Mouse (Mus musculus) liver, embryonic 12.5 days (tissue): ENCODE measurements at regions not wholly inside any gene's neighbourhood (a gene's known extent, or its start where the extent isn't known, plus 50 kb on each side); places are given as distances from the start of the nearest gene placed in this dataset.

Experiments
- ATAC-seq: fragments of 200-750 bp; cut with Nextera tagmentation; 2 replicates; pipeline ENCODE4 v1.8.0; 2017; ENCODE audit warnings: moderate number of reproducible peaks, mild to moderate bottlenecking, moderate library complexity
- H3K27ac ChIP-seq: fragments of 300-500 bp; sonication (generic); 2 replicates; pipeline ENCODE4 v1.5.1; 2016; ENCODE audit warnings: mild to moderate bottlenecking
- H3K27me3 ChIP-seq: fragments of 300-500 bp; sonication (generic); replicated peaks from 2 replicates; pipeline ENCODE4 v1.6.1; 2016; ENCODE audit warnings: mild to moderate bottlenecking, moderate library complexity
- H3K36me3 ChIP-seq: fragments of 300-500 bp; sonication (generic); 2 replicates; pipeline ENCODE4 v1.6.1; 2016; ENCODE audit warnings: mild to moderate bottlenecking, moderate library complexity
- H3K4me1 ChIP-seq: fragments of 300-500 bp; sonication (generic); 2 replicates; pipeline ENCODE4 v1.6.1; 2016
- H3K4me2 ChIP-seq: fragments of 300-500 bp; sonication (generic); 2 replicates; pipeline ENCODE4 v1.6.1; 2016; ENCODE audit warnings: mild to moderate bottlenecking, moderate library complexity
- H3K4me3 ChIP-seq: fragments of 300-500 bp; sonication (generic); 2 replicates; pipeline ENCODE4 v1.5.1; 2016; ENCODE audit warnings: mild to moderate bottlenecking, moderate library complexity
- H3K9ac ChIP-seq: fragments of 300-500 bp; sonication (generic); 2 replicates; pipeline ENCODE4 v1.6.1; 2016; ENCODE audit warnings: mild to moderate bottlenecking, moderate library complexity
- H3K9me3 ChIP-seq: fragments of 300-500 bp; sonication (generic); replicated peaks from 2 replicates; pipeline ENCODE4 v1.6.1; 2016; ENCODE audit warnings: mild to moderate bottlenecking, moderate library complexity
- WGBS: fragments of 180-500 bp; shearing (Covaris S2); methylation state at CpG from one replicate; pipeline ENCODE4 v1.1.7; 2016; ENCODE audit not compliant: insufficient replicate concordance; 5-methylcytosine and 5-hydroxymethylcytosine counted together

GRCm38 (mm10) chr10:16527693-16528092 is 1195.3 kb upstream of the Cited2 start:
- no peak overlapping the region for H3K4me2 ChIP-seq
- H3K9ac ChIP-seq, result no peak overlapping the region
- WGBS, result 51% methylated on average over 1 of the region's 1 CpGs
- H3K36me3 ChIP-seq, result no peaks in the 10 kb centered on the region
- no peaks in the 10 kb centered on the region for H3K9me3 ChIP-seq
- no peak overlapping the region for H3K27ac ChIP-seq
- H3K4me3 ChIP-seq, result no peak overlapping the region
- no peaks in the 10 kb centered on the region for H3K27me3 ChIP-seq
- no peak for ATAC-seq
- no peaks in the 10 kb centered on the region for H3K4me1 ChIP-seq

GRCm38 (mm10) chr10:16537660-16538059 is 1185.4 kb upstream of the Cited2 start:
- 44% methylated on average over 3 of the region's 3 CpGs for WGBS
- no peak for ATAC-seq
- Histone ChIP-seq H3K4me1 (no peaks in the 10 kb centered on the region), H3K36me3 (no peaks in the 10 kb centered on the region), H3K9ac (no peak overlapping the region), H3K4me3 (no peak overlapping the region), H3K27ac (no peak overlapping the region), H3K9me3 (no peaks in the 10 kb centered on the region), H3K27me3 (no peaks in the 10 kb centered on the region), H3K4me2 (no peak overlapping the region)

- WGBS, result 45% methylated on average over 1 of the region's 1 CpGs
- H3K4me1 ChIP-seq, result no peaks in the 10 kb centered on the region
- ATAC-seq, result no peak
Observed at GRCm38 (mm10) chr10:16538379-16538778, 1184.6 kb upstream of the Cited2 start.

GRCm38 (mm10) chr10:16545445-16545844 is 1177.6 kb upstream of the Cited2 start:
- Histone ChIP-seq H3K9me3 (no peaks in the 10 kb centered on the region), H3K4me2 (no peak overlapping the region), H3K36me3 (no peaks in the 10 kb centered on the region), H3K4me3 (no peak overlapping the region), H3K9ac (no peak overlapping the region), H3K27ac (no peak overlapping the region), H3K4me1 (no peaks in the 10 kb centered on the region), H3K27me3 (no peaks in the 10 kb centered on the region)
- WGBS, result 47% methylated on average over 1 of the region's 1 CpGs
- no peak for ATAC-seq

More at GRCm38 (mm10) chr10:16538379-16538778, 1184.6 kb upstream of the Cited2 start:
- H3K36me3 ChIP-seq, result no peaks in the 10 kb centered on the region
- H3K9me3 ChIP-seq, result no peaks in the 10 kb centered on the region
- H3K27me3 ChIP-seq, result no peaks in the 10 kb centered on the region
- H3K9ac ChIP-seq, result no peak overlapping the region
- no peak overlapping the region for H3K4me2 ChIP-seq
- no peak overlapping the region for H3K27ac ChIP-seq
- H3K4me3 ChIP-seq, result no peak overlapping the region

GRCm38 (mm10) chr10:16552861-16553635 is 1170.0 kb upstream of the Cited2 start:
- Histone ChIP-seq H3K9me3 (no peaks in the 10 kb centered on the region), H3K36me3 (no peaks in the 10 kb centered on the region), H3K27me3 (no peaks in the 10 kb centered on the region), H3K9ac (no peak overlapping the region), H3K27ac (no peak overlapping the region), H3K4me3 (no peak overlapping the region), H3K4me2 (no peak overlapping the region), H3K4me1 (no peaks in the 10 kb centered on the region)
- no peak for ATAC-seq
- 55% methylated on average over 3 of the region's 3 CpGs for WGBS

- no peaks in the 10 kb centered on the region for H3K27me3 ChIP-seq
- H3K9me3 ChIP-seq, result no peaks in the 10 kb centered on the region
- WGBS, result 40% methylated on average over 1 of the region's 1 CpGs
- no peak overlapping the region for H3K4me3 ChIP-seq
- no peak overlapping the region for H3K27ac ChIP-seq
- no peak for ATAC-seq
- H3K9ac ChIP-seq, result no peak overlapping the region
- H3K4me2 ChIP-seq, result no peak overlapping the region
- no peaks in the 10 kb centered on the region for H3K4me1 ChIP-seq
- H3K36me3 ChIP-seq, result no peaks in the 10 kb centered on the region
Observed at GRCm38 (mm10) chr10:16574568-16574967, 1148.5 kb upstream of the Cited2 start.

- Histone ChIP-seq H3K27ac (no peak overlapping the region), H3K9ac (no peak overlapping the region), H3K4me2 (no peak overlapping the region), H3K27me3 (no peaks in the 10 kb centered on the region), H3K9me3 (no peaks in the 10 kb centered on the region), H3K4me1 (no peaks in the 10 kb centered on the region), H3K36me3 (no peaks in the 10 kb centered on the region), H3K4me3 (no peak overlapping the region)
- 69% methylated on average over 4 of the region's 4 CpGs for WGBS
- ATAC-seq, result no peak
Observed at GRCm38 (mm10) chr10:16578554-16579078, 1144.4 kb upstream of the Cited2 start.

GRCm38 (mm10) chr10:16580200-16580599 is 1142.8 kb upstream of the Cited2 start:
- no peak overlapping the region for H3K27ac ChIP-seq
- no peak overlapping the region for H3K9ac ChIP-seq
- no peaks in the 10 kb centered on the region for H3K9me3 ChIP-seq
- no peaks in the 10 kb centered on the region for H3K36me3 ChIP-seq
- no peak overlapping the region for H3K4me2 ChIP-seq
- 67% methylated on average over 3 of the region's 3 CpGs for WGBS
- H3K4me3 ChIP-seq, result no peak overlapping the region
- ATAC-seq, result no peak
- no peaks in the 10 kb centered on the region for H3K27me3 ChIP-seq
- H3K4me1 ChIP-seq, result no peaks in the 10 kb centered on the region

- 74% methylated on average over 2 of the region's 2 CpGs for WGBS
- Histone ChIP-seq H3K36me3 (no peaks in the 10 kb centered on the region), H3K4me3 (no peak overlapping the region), H3K9ac (no peak overlapping the region), H3K27me3 (no peaks in the 10 kb centered on the region), H3K4me1 (no peaks in the 10 kb centered on the region), H3K9me3 (no peaks in the 10 kb centered on the region), H3K27ac (no peak overlapping the region), H3K4me2 (no peak overlapping the region)
- no peak for ATAC-seq
Observed at GRCm38 (mm10) chr10:16588833-16589232, 1134.2 kb upstream of the Cited2 start.

- WGBS, result 69% methylated on average over 3 of the region's 3 CpGs
- no peaks in the 10 kb centered on the region for H3K9me3 ChIP-seq
- no peaks in the 10 kb centered on the region for H3K27me3 ChIP-seq
- no peak overlapping the region for H3K9ac ChIP-seq
- ATAC-seq, result no peak
- no peak overlapping the region for H3K4me2 ChIP-seq
- H3K27ac ChIP-seq, result no peak overlapping the region
- H3K36me3 ChIP-seq, result no peaks in the 10 kb centered on the region
- no peaks in the 10 kb centered on the region for H3K4me1 ChIP-seq
- H3K4me3 ChIP-seq, result no peak overlapping the region
Observed at GRCm38 (mm10) chr10:16589399-16589798, 1133.6 kb upstream of the Cited2 start.

- ATAC-seq, result no peak
- no peak overlapping the region for H3K4me3 ChIP-seq
- WGBS, result 58% methylated on average over 4 of the region's 4 CpGs
Observed at GRCm38 (mm10) chr10:16592870-16593269, 1130.1 kb upstream of the Cited2 start.

GRCm38 (mm10) chr10:16600041-16600440 is 1123.0 kb upstream of the Cited2 start:
- Histone ChIP-seq H3K27me3 (no peaks in the 10 kb centered on the region), H3K36me3 (no peaks in the 10 kb centered on the region), H3K27ac (peak overlapping the region; percentile 79), H3K4me2 (no peak overlapping the region), H3K9me3 (no peaks in the 10 kb centered on the region), H3K4me1 (peaks cover 13% of the 10 kb centered on the region), H3K9ac (no peak overlapping the region), H3K4me3 (no peak overlapping the region)
- ATAC-seq, result no peak
- WGBS, result 72% methylated on average over 1 of the region's 1 CpGs

More at GRCm38 (mm10) chr10:16592870-16593269, 1130.1 kb upstream of the Cited2 start:
- Histone ChIP-seq H3K9ac (no peak overlapping the region), H3K27me3 (no peaks in the 10 kb centered on the region), H3K36me3 (no peaks in the 10 kb centered on the region), H3K4me1 (no peaks in the 10 kb centered on the region), H3K4me2 (no peak overlapping the region), H3K27ac (no peak overlapping the region), H3K9me3 (no peaks in the 10 kb centered on the region)
